Mouse (Mus musculus) neural tube, embryonic 14.5 days (tissue): ENCODE data around the gene Ggt1. TPM values are rescaled to one million over a fixed set of nuclear protein-coding genes. Genes with fewer than 3 reads are reported as not detected.
"Not testable (repeated sequence)": the region's sequence is repeated elsewhere in the genome, so short reads cannot be mapped to it uniquely, and the experiment has no call there.

Source experiments
- ATAC-seq: fragments of 200-750 bp; cut with Nextera tagmentation; 2 replicates; pipeline ENCODE4 v1.8.0; 2017; ENCODE audit warnings: low read depth, mild to moderate bottlenecking, moderate TSS enrichment, moderate library complexity
- H3K27ac ChIP-seq: fragments of 300-500 bp; sonication (generic); 2 replicates; pipeline ENCODE4 v1.5.1; 2014; ENCODE audit warnings: low read depth, mild to moderate bottlenecking, control low read depth, low read length, moderate library complexity, mixed read lengths
- H3K27me3 ChIP-seq: fragments of 300-500 bp; sonication (generic); 2 replicates; pipeline ENCODE4 v1.6.1; 2014; ENCODE audit warnings: low read length; ENCODE audit not compliant: control insufficient read depth, insufficient read depth
- H3K36me3 ChIP-seq: fragments of 300-500 bp; sonication (generic); 2 replicates; pipeline ENCODE4 v1.6.1; 2014; ENCODE audit warnings: low read length, mixed read lengths; ENCODE audit not compliant: control insufficient read depth, insufficient read depth
- H3K4me1 ChIP-seq: fragments of 300-500 bp; sonication (generic); 2 replicates; pipeline ENCODE4 v1.6.1; 2014; ENCODE audit warnings: low read length; ENCODE audit not compliant: control insufficient read depth, insufficient read depth
- H3K4me2 ChIP-seq: fragments of 300-500 bp; sonication (generic); 2 replicates; pipeline ENCODE4 v1.6.1; 2014; ENCODE audit warnings: mild to moderate bottlenecking, low read depth, low read length, control low read depth
- H3K4me3 ChIP-seq: fragments of 300-500 bp; sonication (generic); 2 replicates; pipeline ENCODE4 v1.5.1; 2014; ENCODE audit warnings: low read depth, low read length, control low read depth, mixed read lengths
- H3K9ac ChIP-seq: fragments of 300-500 bp; sonication (generic); replicated peaks from 2 replicates; pipeline ENCODE4 v1.6.1; 2014; ENCODE audit warnings: low read depth, mild to moderate bottlenecking, control low read depth, low read length, mixed read lengths
- H3K9me3 ChIP-seq: fragments of 300-500 bp; sonication (generic); 2 replicates; pipeline ENCODE4 v1.6.1; 2016; ENCODE audit warnings: low read length; ENCODE audit not compliant: control insufficient read depth
- WGBS: fragments of 180-500 bp; shearing (Covaris S2); extraction: QIAGEN DNeasy Blood & Tissue Kit; methylation state at CpG from one replicate; pipeline ENCODE4 v1.1.7; 2014; 5-methylcytosine and 5-hydroxymethylcytosine counted together
- polyA plus RNA-seq: library from polyadenylated mRNA; unstranded; fragments of >200 nt; fragmentation: Nextera tagmentation; extraction: Ambion mirVana; gene quantifications from 2 replicates; pipeline ENCODE4 v1.2.1, GENCODE M21; 2014

Gene Ggt1
- polyA plus RNA-seq, 1 experiment from 2014 or later = 1.5 TPM

DNA sequence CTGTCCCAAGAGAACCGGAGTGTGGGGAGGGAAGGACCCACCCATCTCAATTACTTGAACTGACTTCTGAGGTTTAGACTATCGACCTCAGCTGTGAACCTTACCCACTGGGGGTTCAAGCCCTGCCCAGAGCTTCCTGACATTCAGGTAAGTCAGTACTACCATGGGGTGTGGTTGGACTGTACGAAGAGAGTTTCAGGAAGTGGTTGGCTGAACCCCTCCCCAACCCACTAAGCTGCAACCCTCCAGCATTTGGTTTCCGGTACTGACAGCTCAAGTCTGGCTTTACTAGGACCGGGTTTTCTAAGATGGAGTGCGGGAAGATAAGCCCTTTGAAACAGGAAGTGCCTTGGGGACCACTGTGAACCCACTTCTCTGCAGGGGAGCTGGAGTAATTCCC, 4.0 kb downstream of the Ggt1 start:
- Histone ChIP-seq H3K4me1 (peaks cover 6% of the 10 kb centered on the region; the same call in 1 of the 2 replicates), H3K9ac (no peak overlapping the region), H3K4me3 (no peak overlapping the region), H3K4me2 (no peak overlapping the region), H3K27me3 (no peaks in the 10 kb centered on the region), H3K9me3 (no peaks in the 10 kb centered on the region), H3K36me3 (no peaks in the 10 kb centered on the region), H3K27ac (no peak overlapping the region)
- ATAC-seq = no peak
- 83% methylated on average over 6 of the region's 6 CpGs for WGBS

- H3K9ac ChIP-seq = no peak overlapping the region
- H3K4me2 ChIP-seq = no peak overlapping the region
- H3K4me3 ChIP-seq = no peak overlapping the region
- no peaks in the 10 kb centered on the region for H3K9me3 ChIP-seq
- no peak for ATAC-seq
- H3K27me3 ChIP-seq = no peaks in the 10 kb centered on the region
- WGBS = 70% methylated on average over 7 of the region's 7 CpGs
- peaks cover 2% of the 10 kb centered on the region; the same call in 1 of the 2 replicates for H3K4me1 ChIP-seq
- no peaks in the 10 kb centered on the region for H3K36me3 ChIP-seq
- H3K27ac ChIP-seq = no peak overlapping the region
Observed at GRCm38 (mm10) chr10:75565906-75566305, 4.5 kb downstream of the Ggt1 start.

DNA sequence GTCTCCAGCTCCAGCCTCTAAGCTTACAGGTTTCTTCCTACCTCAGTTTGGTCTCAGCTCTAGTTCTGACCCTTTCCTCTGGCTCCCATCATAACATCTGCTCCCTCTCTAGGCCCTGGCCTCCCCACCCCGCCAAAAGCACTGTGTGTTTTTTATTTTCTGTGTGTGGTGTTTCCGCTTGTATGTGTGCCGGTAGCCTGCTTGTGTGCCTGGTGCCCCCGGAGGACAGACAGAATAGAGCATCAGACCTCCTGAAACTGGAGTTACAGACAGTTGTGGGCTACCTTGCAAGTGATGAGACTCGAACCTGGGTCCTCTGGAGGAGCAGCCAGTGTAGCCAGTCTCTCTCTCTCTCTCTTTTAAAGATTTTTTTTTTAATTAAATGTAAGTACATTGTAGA, 4.9 kb downstream of the Ggt1 start:
- WGBS = 83% methylated on average over 5 of the region's 5 CpGs
- no peaks in the 10 kb centered on the region for H3K9me3 ChIP-seq
- H3K4me1 ChIP-seq = no peaks in the 10 kb centered on the region
- no peak overlapping the region for H3K27ac ChIP-seq
- H3K4me2 ChIP-seq = no peak overlapping the region
- H3K36me3 ChIP-seq = no peaks in the 10 kb centered on the region
- no peaks in the 10 kb centered on the region for H3K27me3 ChIP-seq
- H3K4me3 ChIP-seq = no peak overlapping the region
- no peak overlapping the region for H3K9ac ChIP-seq
- ATAC-seq = no peak

DNA sequence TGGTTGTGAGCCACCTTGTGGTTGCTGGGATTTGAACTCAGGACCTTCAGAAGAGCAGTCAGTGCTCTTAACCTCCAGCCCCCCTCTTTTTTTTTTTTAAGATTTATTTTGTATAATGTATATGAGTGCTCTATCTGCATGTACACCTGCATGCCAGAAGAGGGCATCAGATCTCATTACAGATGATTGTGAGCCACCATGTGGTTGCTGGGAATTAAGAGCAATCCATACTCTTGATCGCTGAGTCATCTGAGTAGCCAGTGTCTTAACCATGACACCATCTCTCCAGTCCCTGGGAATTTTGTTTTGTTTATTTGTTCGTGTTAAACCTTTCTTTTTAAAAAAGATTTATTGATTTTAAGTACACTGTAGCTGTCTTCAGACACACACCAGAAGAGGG, 5.4 kb downstream of the Ggt1 start:
- H3K9ac ChIP-seq, H3K36me3 ChIP-seq, H3K27ac ChIP-seq, H3K9me3 ChIP-seq, H3K4me2 ChIP-seq, H3K4me3 ChIP-seq, H3K27me3 ChIP-seq, ATAC-seq, H3K4me1 ChIP-seq: not testable (repeated sequence)
- 83% methylated on average over 2 of the region's 2 CpGs for WGBS

- Histone ChIP-seq H3K27me3 (no peaks in the 10 kb centered on the region), H3K9ac (no peak overlapping the region; the same call in 1 of the 2 replicates), H3K4me2 (no peak overlapping the region), H3K36me3 (no peaks in the 10 kb centered on the region), H3K9me3 (no peaks in the 10 kb centered on the region), H3K4me3 (no peak overlapping the region), H3K4me1 (no peaks in the 10 kb centered on the region), H3K27ac (no peak overlapping the region)
- 39% methylated on average over 5 of the region's 5 CpGs for WGBS
- no peak for ATAC-seq
Observed at GRCm38 (mm10) chr10:75568029-75568428, 6.6 kb downstream of the Ggt1 start.

DNA sequence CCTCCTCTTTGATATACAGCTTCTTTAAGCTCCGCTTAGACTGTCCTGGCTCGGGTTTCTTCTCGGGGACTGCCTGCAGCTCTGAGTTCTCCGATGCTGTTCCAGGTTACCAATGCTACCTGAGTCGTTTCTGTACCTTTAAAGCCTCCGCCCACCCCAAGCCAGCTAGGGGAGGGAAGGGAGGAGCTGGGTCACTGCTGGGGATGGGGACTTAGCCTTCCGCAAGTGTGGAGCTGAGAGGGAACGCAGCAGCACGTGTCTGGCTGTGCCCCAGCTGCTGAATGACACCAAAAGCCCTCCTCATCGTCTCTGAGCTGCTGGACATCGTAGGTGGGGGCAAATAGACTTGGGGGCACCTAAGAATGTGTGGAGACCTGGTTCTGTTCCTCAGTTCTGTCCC, 7.0 kb downstream of the Ggt1 start:
- Histone ChIP-seq H3K4me1 (no peaks in the 10 kb centered on the region), H3K4me3 (no peak overlapping the region), H3K27ac (no peak overlapping the region), H3K9ac (no peak overlapping the region; the same call in 1 of the 2 replicates), H3K36me3 (no peaks in the 10 kb centered on the region), H3K4me2 (no peak overlapping the region), H3K27me3 (no peaks in the 10 kb centered on the region), H3K9me3 (no peaks in the 10 kb centered on the region)
- WGBS = 8% methylated on average over 11 of the region's 11 CpGs
- no peak for ATAC-seq

DNA sequence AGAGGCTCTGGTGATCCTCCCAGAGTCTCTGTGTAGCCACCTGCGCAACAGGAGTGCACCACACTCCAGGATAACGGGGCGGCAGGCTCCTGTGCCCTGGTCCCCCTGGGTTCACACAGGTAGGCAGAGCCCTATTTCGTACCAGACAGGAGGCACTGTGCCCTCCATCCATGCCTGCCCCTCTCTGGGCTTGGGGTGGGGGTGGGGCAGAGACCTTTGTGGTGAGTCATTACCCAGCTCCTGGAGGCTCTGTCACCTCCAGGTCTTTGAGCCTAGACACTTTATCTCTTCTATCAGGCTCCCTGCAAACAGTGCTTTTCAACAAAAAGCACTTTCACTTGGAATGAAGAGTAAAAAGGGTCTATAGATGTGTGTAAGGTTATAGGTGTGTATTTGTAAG, 7.4 kb downstream of the Ggt1 start:
- H3K27me3 ChIP-seq = no peaks in the 10 kb centered on the region
- H3K4me2 ChIP-seq = no peak overlapping the region
- WGBS = 15% methylated on average over 4 of the region's 4 CpGs
- H3K9me3 ChIP-seq = no peaks in the 10 kb centered on the region
- no peak overlapping the region for H3K9ac ChIP-seq
- no peak overlapping the region for H3K4me3 ChIP-seq
- no peak overlapping the region for H3K27ac ChIP-seq
- no peak for ATAC-seq
- H3K4me1 ChIP-seq = no peaks in the 10 kb centered on the region
- no peaks in the 10 kb centered on the region for H3K36me3 ChIP-seq

GRCm38 (mm10) chr10:75570981-75571657, 9.7 kb downstream of the Ggt1 start:
- no peak overlapping the region for H3K4me3 ChIP-seq
- no peak overlapping the region for H3K4me2 ChIP-seq
- H3K27ac ChIP-seq = no peak overlapping the region
- H3K9ac ChIP-seq = no peak overlapping the region
- WGBS = 25% methylated on average over 10 of the region's 10 CpGs
- no peaks in the 10 kb centered on the region for H3K27me3 ChIP-seq
- no peaks in the 10 kb centered on the region for H3K9me3 ChIP-seq
- ATAC-seq = no peak
- no peaks in the 10 kb centered on the region for H3K4me1 ChIP-seq
- H3K36me3 ChIP-seq = no peaks in the 10 kb centered on the region

GRCm38 (mm10) chr10:75571937-75572336, 10.5 kb downstream of the Ggt1 start:
- Histone ChIP-seq H3K4me2 (no peak overlapping the region), H3K4me1 (no peaks in the 10 kb centered on the region)
- WGBS = 47% methylated on average over 9 of the region's 9 CpGs

More at GRCm38 (mm10) chr10:75571937-75572336, 10.5 kb downstream of the Ggt1 start:
- Histone ChIP-seq H3K27me3 (no peaks in the 10 kb centered on the region), H3K9me3 (no peaks in the 10 kb centered on the region), H3K36me3 (no peaks in the 10 kb centered on the region), H3K4me3 (no peak overlapping the region), H3K27ac (no peak overlapping the region), H3K9ac (no peak overlapping the region)
- ATAC-seq = no peak
